Mouse (Mus musculus) cerebellum, adult 9-10 months (tissue): ENCODE results near the gene Atxn1.

Source experiments
- DNase-seq: peaks from one replicate; pipeline ENCODE4 v3.0.0; 2022

The Atxn1 gene

GRCm38 (mm10) chr13:45962776-45963175 is 2.0 kb downstream of the Atxn1 start:
- peak; percentile 71 for DNase-seq

- DNase-seq: peak; percentile 55
Observed at GRCm38 (mm10) chr13:45961871-45962630, 2.8 kb downstream of the Atxn1 start.

GRCm38 (mm10) chr13:45960311-45960965 is 4.4 kb downstream of the Atxn1 start:
- DNase-seq: no peak

- DNase-seq: peak; percentile 1
Observed at GRCm38 (mm10) chr13:45958306-45958705, 6.5 kb downstream of the Atxn1 start.

GRCm38 (mm10) chr13:45957629-45958028 is 7.2 kb downstream of the Atxn1 start:
- DNase-seq: no peak

GRCm38 (mm10) chr13:45956287-45956686 is 8.5 kb downstream of the Atxn1 start:
- DNase-seq: no peak

GRCm38 (mm10) chr13:45955370-45956055 is 9.3 kb downstream of the Atxn1 start:
- DNase-seq: no peak

- no peak for DNase-seq
Observed at GRCm38 (mm10) chr13:45953098-45953497, 11.7 kb downstream of the Atxn1 start.

- DNase-seq: no peak
Observed at GRCm38 (mm10) chr13:45951071-45951645, 13.7 kb downstream of the Atxn1 start.

GRCm38 (mm10) chr13:45950355-45950861 is 14.4 kb downstream of the Atxn1 start:
- DNase-seq: no peak

GRCm38 (mm10) chr13:45946136-45946535 is 18.7 kb downstream of the Atxn1 start:
- no peak for DNase-seq

- no peak for DNase-seq
Observed at GRCm38 (mm10) chr13:45942337-45942736, 22.5 kb downstream of the Atxn1 start.

- DNase-seq: peak; percentile 39
Observed at GRCm38 (mm10) chr13:45940714-45941113, 24.1 kb downstream of the Atxn1 start.

GRCm38 (mm10) chr13:45939561-45939960 is 25.2 kb downstream of the Atxn1 start:
- DNase-seq: no peak

GRCm38 (mm10) chr13:45938083-45938482 is 26.7 kb downstream of the Atxn1 start:
- DNase-seq: no peak

GRCm38 (mm10) chr13:45936765-45937164 is 28.0 kb downstream of the Atxn1 start:
- no peak for DNase-seq

GRCm38 (mm10) chr13:45935798-45936197 is 29.0 kb downstream of the Atxn1 start:
- no peak for DNase-seq

GRCm38 (mm10) chr13:45934841-45935240 is 30.0 kb downstream of the Atxn1 start:
- DNase-seq: no peak

GRCm38 (mm10) chr13:45934085-45934484 is 30.7 kb downstream of the Atxn1 start:
- no peak for DNase-seq

- no peak for DNase-seq
Observed at GRCm38 (mm10) chr13:45932491-45932921, 32.3 kb downstream of the Atxn1 start.

- no peak for DNase-seq
Observed at GRCm38 (mm10) chr13:45931891-45932290, 32.9 kb downstream of the Atxn1 start.

- DNase-seq: no peak
Observed at GRCm38 (mm10) chr13:45931215-45931614, 33.6 kb downstream of the Atxn1 start.

GRCm38 (mm10) chr13:45929744-45930143 is 35.1 kb downstream of the Atxn1 start:
- no peak for DNase-seq
